Mouse (Mus musculus) hematopoietic stem cell, adult 5-6 weeks (primary cell): ENCODE results near the gene Snta1. TPM values are rescaled to one million over a fixed set of nuclear protein-coding genes. Genes with fewer than 3 reads are reported as not detected.
"Not testable (repeated sequence)": the region's sequence is repeated elsewhere in the genome, so short reads cannot be mapped to it uniquely, and the experiment has no call there.

ENCODE experiments used
- ATAC-seq, 2 experiments: fragments of 125-278 bp in 1 of 2; replicated peaks in 1 of 2; 2 replicates each; pipeline ENCODE4 v1.8.0; 2016 to 2017; ENCODE audit warnings: inconsistent platforms in 2 of 2, mild to moderate bottlenecking in 2 of 2, moderate number of reproducible peaks in 2 of 2, low read depth in 1 of 2, moderate TSS enrichment in 1 of 2; ENCODE audit not compliant: low FRiP score in 2 of 2, poor library complexity in 2 of 2, severe bottlenecking in 2 of 2, insufficient read depth in 1 of 2, low TSS enrichment in 1 of 2
- total RNA-seq: library from RNA; stranded (forward); fragments of 172-1452, 232-1000 nt; gene quantifications from 2 replicates; pipeline ENCODE4 v1.2.3, GENCODE M21; 2017

Snta1 gene
- total RNA-seq, 1 experiment from 2014 or later: 0.69 TPM

GRCm38 (mm10) chr2:154398267-154398666 lies 9.6 kb downstream of the Snta1 start:
- no peak for ATAC-seq

GRCm38 (mm10) chr2:154396529-154396928 lies 11.4 kb downstream of the Snta1 start:
- ATAC-seq: no peak

- no peak for ATAC-seq
Measured at GRCm38 (mm10) chr2:154394602-154395001, 13.3 kb downstream of the Snta1 start.

GRCm38 (mm10) chr2:154390180-154390964 lies 17.5 kb downstream of the Snta1 start:
- ATAC-seq: no peak

- no peak for ATAC-seq
Measured at GRCm38 (mm10) chr2:154379103-154379502, 28.8 kb downstream of the Snta1 start.

- no peak for ATAC-seq
Measured at GRCm38 (mm10) chr2:154374807-154375601, 32.9 kb downstream of the Snta1 start.

GRCm38 (mm10) chr2:154373961-154374632 lies 33.8 kb downstream of the Snta1 start:
- peak in 1 of 2 experiments; percentile 57; a peak in 1 of 4 replicates for ATAC-seq

GRCm38 (mm10) chr2:154372842-154373500 lies 34.9 kb downstream of the Snta1 start, which contains the start of gene Cdk5rap1:
Gene Cdk5rap1 (minus strand): TSS chr2:154373010.
- no peak for ATAC-seq

- peak; percentile 83 to 93 for ATAC-seq
Measured at GRCm38 (mm10) chr2:154372151-154372829, 35.6 kb downstream of the Snta1 start.

- ATAC-seq: no peak
Measured at GRCm38 (mm10) chr2:154367510-154367909, 40.4 kb downstream of the Snta1 start.

GRCm38 (mm10) chr2:154354000-154354425 lies 53.9 kb downstream of the Snta1 start:
- ATAC-seq: not testable (repeated sequence)

GRCm38 (mm10) chr2:154348152-154348551 lies 59.7 kb downstream of the Snta1 start:
- no peak for ATAC-seq

- no peak for ATAC-seq
Measured at GRCm38 (mm10) chr2:154339356-154339755, 68.5 kb downstream of the Snta1 start.

- no peak for ATAC-seq
Measured at GRCm38 (mm10) chr2:154338161-154338560, 69.7 kb downstream of the Snta1 start.

- no peak for ATAC-seq
Measured at GRCm38 (mm10) chr2:154335572-154335971, 72.3 kb downstream of the Snta1 start.

- ATAC-seq: no peak
Measured at GRCm38 (mm10) chr2:154326852-154327251, 81.0 kb downstream of the Snta1 start.
